Mouse (Mus musculus): Measurements from ENCODE around the gene Preb. TPM values are rescaled to one million over a fixed set of nuclear protein-coding genes. Genes with fewer than 3 reads are reported as not detected.
A peak's percentile ranks its signal among the peaks of the same experiment; 100 is the strongest.

Gene Preb
- total RNA-seq, 2 experiments from 2014 or later = 121 to 157 TPM

GRCm38 (mm10) chr5:30922581-30923041, 37.5 kb downstream of the Preb start:
- no peak for DNase-seq

- peak; percentile 91 to 95 for DNase-seq
Observed at GRCm38 (mm10) chr5:30921256-30922033, 38.7 kb downstream of the Preb start, which contains the start of gene Khk. Gene Khk (plus strand): TSS chr5:30921431.

- DNase-seq = no peak
Observed at GRCm38 (mm10) chr5:30920621-30921020, 39.5 kb downstream of the Preb start.

GRCm38 (mm10) chr5:30919831-30920614, 40.1 kb downstream of the Preb start:
- no peak for DNase-seq

- no peak for DNase-seq
Observed at GRCm38 (mm10) chr5:30918691-30919090, 41.5 kb downstream of the Preb start.

GRCm38 (mm10) chr5:30917891-30918670, 42.1 kb downstream of the Preb start:
- DNase-seq = no peak

- no peak for DNase-seq
Observed at GRCm38 (mm10) chr5:30917348-30917747, 42.8 kb downstream of the Preb start.

- DNase-seq = no peak
Observed at GRCm38 (mm10) chr5:30916841-30917240, 43.3 kb downstream of the Preb start.

GRCm38 (mm10) chr5:30915974-30916433, 44.2 kb downstream of the Preb start:
- DNase-seq = peak; percentile 85 to 91

GRCm38 (mm10) chr5:30915456-30915855, 44.7 kb downstream of the Preb start:
- no peak for DNase-seq

- DNase-seq = no peak
Observed at GRCm38 (mm10) chr5:30914849-30915248, 45.3 kb downstream of the Preb start.

GRCm38 (mm10) chr5:30914101-30914635, 46.0 kb downstream of the Preb start:
- DNase-seq = no peak

- DNase-seq = peak; percentile 48 to 63
Observed at GRCm38 (mm10) chr5:30913060-30913841, 46.9 kb downstream of the Preb start, which contains the start of gene Emilin1. Gene Emilin1 (plus strand): TSS chr5:30913402.

- DNase-seq = no peak
Observed at GRCm38 (mm10) chr5:30912156-30912555, 48.0 kb downstream of the Preb start.

GRCm38 (mm10) chr5:30910481-30910880, 49.7 kb downstream of the Preb start:
- DNase-seq = no peak

- DNase-seq = no peak
Observed at GRCm38 (mm10) chr5:30909863-30910262, 50.3 kb downstream of the Preb start.

GRCm38 (mm10) chr5:30909300-30909659, 50.9 kb downstream of the Preb start:
- peak in 1 of 2 experiments; percentile 65 for DNase-seq

GRCm38 (mm10) chr5:30908426-30909299, 51.5 kb downstream of the Preb start:
- DNase-seq = no peak

- peak; percentile 99 for DNase-seq
Observed at GRCm38 (mm10) chr5:30907413-30908059, 52.6 kb downstream of the Preb start, which contains the start of gene Ost4. Gene Ost4 (minus strand): TSS chr5:30907788.

Data from adrenal gland, postnatal 36 days (tissue).